Mouse (Mus musculus) megakaryocyte, embryonic 14.5 days (primary cell): ENCODE measurements around the gene Tln2.

Experiments
- FLI1 ChIP-seq: IDR thresholded peaks from 2 replicates; pipeline ENCODE4 v1.6.1; 2012; ENCODE audit warnings: low read length, inconsistent platforms, mixed read lengths
- GATA1 ChIP-seq: IDR thresholded peaks from 3 replicates; pipeline ENCODE4 v1.6.1; 2012; ENCODE audit warnings: mixed read lengths, low read length, inconsistent platforms, borderline replicate concordance

- TF ChIP-seq GATA1 (no peak), FLI1 (no peak)
Observed at GRCm38 (mm10) chr9:67607786-67608366, 48.4 kb upstream of the Tln2 start.
